Mouse (Mus musculus): Measurements from ENCODE around the gene Gsn. TPM values are rescaled to one million over a fixed set of nuclear protein-coding genes. Genes with fewer than 3 reads are reported as not detected.
A peak's percentile ranks its signal among the peaks of the same experiment; 100 is the strongest.

Gene Gsn
- polyA plus RNA-seq, 1 experiment from 2014 or later: 50.1 TPM

GRCm38 (mm10) chr2:35271817-35272216, 15.6 kb downstream of the Gsn start:
- no peak overlapping the region for H3K9ac ChIP-seq (replicated peaks; ENCODE audit: low read length)
- H3K4me2 ChIP-seq (ENCODE audit: low read depth, low read length): no peak overlapping the region
- H3K4me1 ChIP-seq (ENCODE audit: control insufficient read depth, insufficient read depth, low read length): peaks cover 7% of the 10 kb centered on the region
- H3K36me3 ChIP-seq (replicated peaks; ENCODE audit: control insufficient read depth, insufficient read depth, low read depth, low read length): no peaks in the 10 kb centered on the region
- H3K9me3 ChIP-seq (replicated peaks; ENCODE audit: control insufficient read depth, low read length): no peaks in the 10 kb centered on the region
- no peaks in the 10 kb centered on the region for H3K27me3 ChIP-seq (ENCODE audit: control insufficient read depth, insufficient read depth, low read length)
- ATAC-seq (replicated peaks; ENCODE audit: insufficient number of reproducible peaks, low FRiP score, low TSS enrichment, low read depth) (no peak), DNase-seq (ENCODE audit: low spot score) (no peak)
- H3K27ac ChIP-seq (replicated peaks; ENCODE audit: low read depth, low read length): no peak overlapping the region
- H3K4me3 ChIP-seq (ENCODE audit: low read depth, low read length): no peak overlapping the region
- 53% methylated on average over 2 of the region's 2 CpGs for WGBS

DNA sequence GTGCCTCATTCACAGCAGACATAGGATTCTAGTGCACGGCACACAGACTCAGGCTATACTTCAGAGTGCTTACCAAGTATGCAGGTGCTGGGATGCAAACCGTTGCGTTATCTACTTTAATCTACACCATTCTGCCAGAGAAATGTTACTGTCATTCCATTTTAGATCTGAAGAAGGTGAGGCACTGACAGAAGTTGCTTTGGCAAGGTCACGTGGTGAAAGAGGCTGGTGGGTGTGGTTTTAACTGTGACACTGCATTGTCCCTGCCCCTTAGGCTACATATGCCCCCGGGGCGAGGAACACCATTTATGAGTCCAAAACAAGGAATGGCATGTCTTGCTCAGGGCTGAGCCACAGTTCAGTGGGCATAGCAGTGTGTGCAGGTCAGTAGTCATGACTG, 16.7 kb downstream of the Gsn start:
- 83% methylated on average over 6 of the region's 6 CpGs for WGBS
- Histone ChIP-seq H3K4me3 (ENCODE audit: low read depth, low read length) (no peak overlapping the region), H3K27me3 (ENCODE audit: control insufficient read depth, insufficient read depth, low read length) (no peaks in the 10 kb centered on the region), H3K27ac (replicated peaks; ENCODE audit: low read depth, low read length) (no peak overlapping the region), H3K4me2 (ENCODE audit: low read depth, low read length) (no peak overlapping the region), H3K9me3 (replicated peaks; ENCODE audit: control insufficient read depth, low read length) (no peaks in the 10 kb centered on the region), H3K9ac (replicated peaks; ENCODE audit: low read length) (no peak overlapping the region), H3K4me1 (ENCODE audit: control insufficient read depth, insufficient read depth, low read length) (peaks cover 7% of the 10 kb centered on the region), H3K36me3 (replicated peaks; ENCODE audit: control insufficient read depth, insufficient read depth, low read depth, low read length) (no peaks in the 10 kb centered on the region)
- DNase-seq (ENCODE audit: low spot score): no peak
- ATAC-seq (replicated peaks; ENCODE audit: insufficient number of reproducible peaks, low FRiP score, low TSS enrichment, low read depth): no peak

GRCm38 (mm10) chr2:35273536-35273935, 17.4 kb downstream of the Gsn start:
- DNase-seq (ENCODE audit: low spot score): peak; percentile 76
- no peak overlapping the region for H3K4me2 ChIP-seq (ENCODE audit: low read depth, low read length)

GRCm38 (mm10) chr2:35277686-35278085, 21.5 kb downstream of the Gsn start:
- no peak overlapping the region for H3K4me3 ChIP-seq (ENCODE audit: low read depth, low read length)
- DNase-seq (ENCODE audit: low spot score): no peak
- peaks cover 4% of the 10 kb centered on the region for H3K4me1 ChIP-seq (ENCODE audit: control insufficient read depth, insufficient read depth, low read length)
- no peaks in the 10 kb centered on the region for H3K36me3 ChIP-seq (replicated peaks; ENCODE audit: control insufficient read depth, insufficient read depth, low read depth, low read length)
- peaks cover 8% of the 10 kb centered on the region; the same call in 1 of the 2 replicates for H3K27me3 ChIP-seq (ENCODE audit: control insufficient read depth, insufficient read depth, low read length)
- H3K9ac ChIP-seq (replicated peaks; ENCODE audit: low read length): no peak overlapping the region
- no peak overlapping the region for H3K4me2 ChIP-seq (ENCODE audit: low read depth, low read length)
- no peak for ATAC-seq (replicated peaks; ENCODE audit: insufficient number of reproducible peaks, low FRiP score, low TSS enrichment, low read depth)
- H3K27ac ChIP-seq (replicated peaks; ENCODE audit: low read depth, low read length): no peak overlapping the region
- WGBS: 88% methylated on average over 3 of the region's 3 CpGs
- H3K9me3 ChIP-seq (replicated peaks; ENCODE audit: control insufficient read depth, low read length): no peaks in the 10 kb centered on the region

More at GRCm38 (mm10) chr2:35273536-35273935, 17.4 kb downstream of the Gsn start:
- H3K4me3 ChIP-seq (ENCODE audit: low read depth, low read length): no peak overlapping the region
- H3K9me3 ChIP-seq (replicated peaks; ENCODE audit: control insufficient read depth, low read length): no peaks in the 10 kb centered on the region
- H3K27me3 ChIP-seq (ENCODE audit: control insufficient read depth, insufficient read depth, low read length): no peaks in the 10 kb centered on the region
- H3K4me1 ChIP-seq (ENCODE audit: control insufficient read depth, insufficient read depth, low read length): peaks cover 7% of the 10 kb centered on the region
- ATAC-seq (replicated peaks; ENCODE audit: insufficient number of reproducible peaks, low FRiP score, low TSS enrichment, low read depth): no peak; the same call in 1 of the 2 replicates
- H3K9ac ChIP-seq (replicated peaks; ENCODE audit: low read length): no peak overlapping the region
- peak overlapping the region; percentile 61 for H3K27ac ChIP-seq (replicated peaks; ENCODE audit: low read depth, low read length)
- H3K36me3 ChIP-seq (replicated peaks; ENCODE audit: control insufficient read depth, insufficient read depth, low read depth, low read length): no peaks in the 10 kb centered on the region
- WGBS: 13% methylated on average over 2 of the region's 2 CpGs

GRCm38 (mm10) chr2:35278371-35279210, 22.4 kb downstream of the Gsn start:
- Histone ChIP-seq H3K27ac (replicated peaks; ENCODE audit: low read depth, low read length) (no peak overlapping the region), H3K9me3 (replicated peaks; ENCODE audit: control insufficient read depth, low read length) (no peaks in the 10 kb centered on the region), H3K4me3 (ENCODE audit: low read depth, low read length) (no peak overlapping the region), H3K9ac (replicated peaks; ENCODE audit: low read length) (no peak overlapping the region), H3K36me3 (replicated peaks; ENCODE audit: control insufficient read depth, insufficient read depth, low read depth, low read length) (no peaks in the 10 kb centered on the region), H3K4me2 (ENCODE audit: low read depth, low read length) (no peak overlapping the region), H3K4me1 (ENCODE audit: control insufficient read depth, insufficient read depth, low read length) (no peaks in the 10 kb centered on the region; the same call in 1 of the 2 replicates), H3K27me3 (ENCODE audit: control insufficient read depth, insufficient read depth, low read length) (peaks cover 10% of the 10 kb centered on the region; the same call in 1 of the 2 replicates)
- ATAC-seq (replicated peaks; ENCODE audit: insufficient number of reproducible peaks, low FRiP score, low TSS enrichment, low read depth) (no peak), DNase-seq (ENCODE audit: low spot score) (no peak)
- 78% methylated on average over 7 of the region's 7 CpGs for WGBS

DNA sequence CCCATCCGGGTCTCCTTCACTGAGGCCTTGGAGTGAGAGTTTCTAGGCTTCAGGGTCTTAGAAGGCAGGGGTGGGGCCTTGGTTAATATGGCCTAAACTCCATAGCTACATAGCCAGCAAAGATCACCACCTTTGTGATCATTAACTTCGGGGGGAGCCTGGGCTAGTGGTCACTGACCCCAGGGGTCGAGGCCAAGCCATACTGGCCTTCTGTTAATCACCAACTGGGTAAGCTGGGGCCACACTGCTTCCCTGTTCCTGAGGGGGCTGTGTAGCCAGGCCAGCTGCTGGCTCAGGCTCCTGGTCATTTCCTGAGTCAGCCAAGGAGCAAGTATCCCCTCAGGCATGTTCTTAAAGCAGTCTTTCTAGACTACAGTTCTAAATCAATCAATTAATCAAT, 23.8 kb downstream of the Gsn start:
- Histone ChIP-seq H3K4me3 (ENCODE audit: low read depth, low read length) (no peak overlapping the region), H3K4me2 (ENCODE audit: low read depth, low read length) (no peak overlapping the region), H3K9ac (replicated peaks; ENCODE audit: low read length) (no peak overlapping the region), H3K36me3 (replicated peaks; ENCODE audit: control insufficient read depth, insufficient read depth, low read depth, low read length) (no peaks in the 10 kb centered on the region), H3K9me3 (replicated peaks; ENCODE audit: control insufficient read depth, low read length) (no peaks in the 10 kb centered on the region), H3K4me1 (ENCODE audit: control insufficient read depth, insufficient read depth, low read length) (no peaks in the 10 kb centered on the region), H3K27ac (replicated peaks; ENCODE audit: low read depth, low read length) (no peak overlapping the region), H3K27me3 (ENCODE audit: control insufficient read depth, insufficient read depth, low read length) (peaks cover 10% of the 10 kb centered on the region; the same call in 1 of the 2 replicates)
- DNase-seq (ENCODE audit: low spot score) (no peak), ATAC-seq (replicated peaks; ENCODE audit: insufficient number of reproducible peaks, low FRiP score, low TSS enrichment, low read depth) (no peak)
- 51% methylated on average over 3 of the region's 3 CpGs for WGBS

- H3K4me2 ChIP-seq (ENCODE audit: low read depth, low read length): peak overlapping the region; percentile 62
- DNase-seq (ENCODE audit: low spot score): peak; percentile 19
- H3K4me1 ChIP-seq (ENCODE audit: control insufficient read depth, insufficient read depth, low read length): no peaks in the 10 kb centered on the region
- H3K4me3 ChIP-seq (ENCODE audit: low read depth, low read length): peak overlapping the region; percentile 31
- no peak overlapping the region for H3K27ac ChIP-seq (replicated peaks; ENCODE audit: low read depth, low read length)
- ATAC-seq (replicated peaks; ENCODE audit: insufficient number of reproducible peaks, low FRiP score, low TSS enrichment, low read depth): 0 out of 2 replicates have a peak, but pooled peaks have one; percentile 40
- peak overlapping the region; percentile 46 for H3K9ac ChIP-seq (replicated peaks; ENCODE audit: low read length)
- 2% methylated on average over 31 of the region's 32 CpGs for WGBS
- peaks cover 10% of the 10 kb centered on the region; the same call in 1 of the 2 replicates for H3K27me3 ChIP-seq (ENCODE audit: control insufficient read depth, insufficient read depth, low read length)
- H3K36me3 ChIP-seq (replicated peaks; ENCODE audit: control insufficient read depth, insufficient read depth, low read depth, low read length): no peaks in the 10 kb centered on the region
- H3K9me3 ChIP-seq (replicated peaks; ENCODE audit: control insufficient read depth, low read length): no peaks in the 10 kb centered on the region
These were observed 26.0 kb downstream of the Gsn start for GRCm38 (mm10) chr2:35282214-35282613.

- Histone ChIP-seq H3K36me3 (replicated peaks; ENCODE audit: control insufficient read depth, insufficient read depth, low read depth, low read length) (no peaks in the 10 kb centered on the region), H3K4me2 (ENCODE audit: low read depth, low read length) (no peak overlapping the region), H3K9me3 (replicated peaks; ENCODE audit: control insufficient read depth, low read length) (no peaks in the 10 kb centered on the region), H3K4me1 (ENCODE audit: control insufficient read depth, insufficient read depth, low read length) (no peaks in the 10 kb centered on the region), H3K27ac (replicated peaks; ENCODE audit: low read depth, low read length) (no peak overlapping the region), H3K9ac (replicated peaks; ENCODE audit: low read length) (no peak overlapping the region), H3K27me3 (ENCODE audit: control insufficient read depth, insufficient read depth, low read length) (peaks cover 10% of the 10 kb centered on the region; the same call in 1 of the 2 replicates), H3K4me3 (ENCODE audit: low read depth, low read length) (no peak overlapping the region)
- 85% methylated on average over 4 of the region's 4 CpGs for WGBS
- DNase-seq (ENCODE audit: low spot score) (no peak), ATAC-seq (replicated peaks; ENCODE audit: insufficient number of reproducible peaks, low FRiP score, low TSS enrichment, low read depth) (0 out of 2 replicates have a peak, but pooled peaks have one; percentile 13)
These were observed 27.8 kb downstream of the Gsn start for GRCm38 (mm10) chr2:35283997-35284396.

Measured in embryonic facial prominence, embryonic 11.5 days (tissue).